Mouse (Mus musculus) cortical plate, adult 2 months (tissue): Measurements from ENCODE around the gene Scn1b.

Source experiments
- CTCF ChIP-seq: fragments of 200-500 bp; IDR thresholded peaks from 2 replicates; pipeline ENCODE4 v1.5.1; 2011; ENCODE audit warnings: mild to moderate bottlenecking, control low read depth, low read length; ENCODE audit not compliant: insufficient read depth; ENCODE audit errors: extremely low read depth
- POLR2A ChIP-seq: fragments of 200-500 bp; IDR thresholded peaks from 2 replicates; pipeline ENCODE4 v1.6.1; 2011; ENCODE audit warnings: mild to moderate bottlenecking, low read length, control low read depth; ENCODE audit not compliant: insufficient read depth; ENCODE audit errors: extremely low read depth

DNA sequence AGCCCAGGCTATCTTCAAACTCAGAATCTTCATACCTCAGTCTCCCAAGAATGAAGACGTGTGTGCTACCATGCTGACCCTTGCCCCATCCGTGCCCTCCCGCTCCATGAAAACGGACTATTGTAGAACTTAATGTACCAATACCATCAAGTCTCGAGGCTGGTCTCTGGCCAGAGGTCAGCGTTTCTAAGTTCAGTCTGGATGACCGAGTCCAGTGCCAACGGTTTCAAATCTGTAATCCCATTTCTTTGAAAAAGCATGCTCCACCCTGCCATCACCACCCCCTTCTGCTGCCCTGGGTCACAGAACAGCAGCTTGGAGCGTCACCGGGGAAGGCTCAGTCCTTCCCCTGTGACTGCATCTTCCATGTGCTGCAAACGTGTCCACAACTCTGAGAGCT is 19.0 kb downstream of the Scn1b start:
- TF ChIP-seq POLR2A, result no peak
- no peak for TF ChIP-seq CTCF
